Comparison of ENCODE assay signal across 12 mouse cellular contexts in the genomic region with DNA sequence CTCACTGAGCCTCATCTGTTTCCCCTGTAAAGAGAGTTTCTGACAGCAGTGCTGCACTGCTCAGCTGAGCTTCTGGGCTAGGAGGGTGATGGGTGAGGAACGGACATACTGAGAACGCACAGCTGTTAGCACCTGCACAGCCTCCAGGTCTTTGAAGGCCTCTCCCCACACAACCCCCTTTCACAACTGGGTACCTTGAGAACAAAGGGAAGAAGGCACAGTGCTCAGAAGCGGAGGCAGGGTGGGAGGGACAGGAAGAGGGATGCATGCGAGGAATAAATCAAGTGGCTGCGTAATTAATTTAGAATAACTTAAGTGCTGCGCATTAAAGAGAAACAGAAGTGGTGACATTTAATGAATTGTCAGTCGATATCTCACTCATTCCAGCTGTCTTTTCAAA. TPM values are rescaled to one million over a fixed set of nuclear protein-coding genes. Genes with fewer than 3 reads are reported as not detected.
DNase-seq lines count a peak whose midpoint lies in the region; ATAC-seq and TF ChIP-seq lines count a peak whose summit lies in the region.
"Had no signal": no experiment of that assay in that cellular context is flagged by ENCODE, and none has a peak within 500 bp of the region (broad histone marks: within the 10 kb centered on the region; RNA-seq: fewer than 3 reads in every experiment).

No protein-coding gene starts in this region.

- H3K4me2 ChIP-seq in midbrain, embryonic 13.5 days (replicated peaks) = no peak overlapping the region
- no peak overlapping the region for H3K4me2 ChIP-seq in midbrain, embryonic 11.5 days
- H3K4me2 ChIP-seq in forebrain, postnatal 0 days (ENCODE audit: low read depth) = no peak overlapping the region
- H3K4me2 ChIP-seq in neural tube, embryonic 13.5 days = no peak overlapping the region
- H3K4me2 ChIP-seq: midbrain, embryonic 12.5 days had no signal

- no peaks in the 10 kb centered on the region for H3K9me3 ChIP-seq in midbrain, embryonic 13.5 days
- no peaks in the 10 kb centered on the region for H3K9me3 ChIP-seq in midbrain, embryonic 11.5 days (ENCODE audit: control insufficient read depth, low read length)
- H3K9me3 ChIP-seq in forebrain, postnatal 0 days (ENCODE audit: low read length) = no peaks in the 10 kb centered on the region
- no peaks in the 10 kb centered on the region for H3K9me3 ChIP-seq in neural tube, embryonic 13.5 days
- H3K9me3 ChIP-seq: midbrain, embryonic 12.5 days had no signal

- H3K27ac ChIP-seq in midbrain, embryonic 13.5 days = no peak overlapping the region
- H3K27ac ChIP-seq in midbrain, embryonic 11.5 days (ENCODE audit: low read depth, low read length) = no peak overlapping the region
- peak overlapping the region; percentile 40 for H3K27ac ChIP-seq in forebrain, postnatal 0 days (ENCODE audit: low read depth, low read length)
- no peak overlapping the region for H3K27ac ChIP-seq in neural tube, embryonic 13.5 days (replicated peaks)
- H3K27ac ChIP-seq: midbrain, embryonic 12.5 days had no signal

- no peak for DNase-seq in midbrain, embryonic 11.5 days (ENCODE audit: low spot score, missing footprints)
- peak; percentile 38 for DNase-seq in forebrain, postnatal 0 days
- no peak for DNase-seq in urinary bladder, postnatal 25 days (ENCODE audit: low spot score)
- no peak for DNase-seq in cerebellum, adult 9-10 months
- DNase-seq: cerebellum, adult 2 months; spleen, adult 18-20 months had no signal

- 41% methylated on average over 7 of the region's 7 CpGs for WGBS in midbrain, embryonic 13.5 days
- 65% methylated on average over 7 of the region's 7 CpGs for WGBS in midbrain, embryonic 11.5 days
- WGBS in forebrain, postnatal 0 days = 47% methylated on average over 7 of the region's 7 CpGs
- 39% methylated on average over 7 of the region's 7 CpGs for WGBS in neural tube, embryonic 13.5 days

- H3K27me3 ChIP-seq in midbrain, embryonic 13.5 days = no peaks in the 10 kb centered on the region
- H3K27me3 ChIP-seq in midbrain, embryonic 11.5 days (ENCODE audit: control insufficient read depth, insufficient read depth, low read length) = no peaks in the 10 kb centered on the region
- no peaks in the 10 kb centered on the region for H3K27me3 ChIP-seq in forebrain, postnatal 0 days (ENCODE audit: insufficient read depth, low read length)
- H3K27me3 ChIP-seq in neural tube, embryonic 13.5 days = no peaks in the 10 kb centered on the region
- H3K27me3 ChIP-seq: midbrain, embryonic 12.5 days had no signal

- H3K4me3 ChIP-seq in midbrain, embryonic 13.5 days (replicated peaks) = no peak overlapping the region
- H3K4me3 ChIP-seq in midbrain, embryonic 11.5 days (ENCODE audit: low read depth, low read length) = no peak overlapping the region
- H3K4me3 ChIP-seq in forebrain, postnatal 0 days (ENCODE audit: low read depth, low read length) = no peak overlapping the region
- no peak overlapping the region for H3K4me3 ChIP-seq in neural tube, embryonic 13.5 days
- H3K4me3 ChIP-seq: midbrain, embryonic 12.5 days had no signal

- H3K36me3 ChIP-seq in midbrain, embryonic 13.5 days = no peaks in the 10 kb centered on the region
- H3K36me3 ChIP-seq in midbrain, embryonic 11.5 days (ENCODE audit: control insufficient read depth, insufficient read depth, low read length) = no peaks in the 10 kb centered on the region
- H3K36me3 ChIP-seq in forebrain, postnatal 0 days (ENCODE audit: insufficient read depth) = no peaks in the 10 kb centered on the region
- no peaks in the 10 kb centered on the region for H3K36me3 ChIP-seq in neural tube, embryonic 13.5 days
- H3K36me3 ChIP-seq: midbrain, embryonic 12.5 days had no signal

- H3K9ac ChIP-seq in midbrain, embryonic 13.5 days (replicated peaks) = no peak overlapping the region
- H3K9ac ChIP-seq in midbrain, embryonic 11.5 days (ENCODE audit: low read length) = no peak overlapping the region
- no peak overlapping the region for H3K9ac ChIP-seq in forebrain, postnatal 0 days
- H3K9ac ChIP-seq in neural tube, embryonic 13.5 days = no peak overlapping the region
- H3K9ac ChIP-seq: midbrain, embryonic 12.5 days had no signal

- 0 out of 2 replicates have a peak, but pooled peaks have one; percentile 20 for ATAC-seq in midbrain, embryonic 13.5 days
- no peak for ATAC-seq in midbrain, embryonic 11.5 days (ENCODE audit: low FRiP score)
- ATAC-seq in forebrain, postnatal 0 days = peak; percentile 87
- peak; percentile 50; the same call in 1 of the 2 replicates for ATAC-seq in neural tube, embryonic 13.5 days (ENCODE audit: low read depth)
- no peak for ATAC-seq in cerebellum, adult (ENCODE audit: insufficient number of reproducible peaks, low FRiP score, low TSS enrichment)

- no peak for TF ChIP-seq CTCF in forebrain, postnatal 0 days (IDR thresholded peaks at IDR 0.05; ENCODE audit: low read depth)

- H3K4me1 ChIP-seq in midbrain, embryonic 13.5 days (replicated peaks) = peaks cover 6% of the 10 kb centered on the region
- H3K4me1 ChIP-seq in midbrain, embryonic 11.5 days (ENCODE audit: control insufficient read depth, insufficient read depth, low read length) = peaks cover 6% of the 10 kb centered on the region
- no peaks in the 10 kb centered on the region for H3K4me1 ChIP-seq in forebrain, postnatal 0 days (ENCODE audit: insufficient read depth)
- peaks cover 4% of the 10 kb centered on the region; the same call in 1 of the 2 replicates for H3K4me1 ChIP-seq in neural tube, embryonic 13.5 days (replicated peaks)

RNA-seq across cellular contexts. Expression of a gene that starts 4.6 kb away (rescaled TPM):
- 0.13 and 0.17 TPM in 2 replicates for polyA plus RNA-seq in midbrain, embryonic 13.5 days (2015; fragmentation: Nextera tagmentation; extraction: Ambion mirVana)
- polyA plus RNA-seq in midbrain, embryonic 11.5 days (2014; fragmentation: Nextera tagmentation; extraction: Ambion mirVana) = 0.08 and 0.19 TPM in 2 replicates
- total RNA-seq in forebrain, postnatal 0 days (2014; rRNA removed) = 0.29 TPM in 1 of 2 replicates, not detected in the other
- 0.09 and 0.33 TPM in 2 replicates for polyA plus RNA-seq in forebrain, postnatal 0 days (2015; fragmentation: Nextera tagmentation; extraction: Ambion mirVana)
- 0.11 TPM in 1 of 2 replicates, not detected in the other for polyA plus RNA-seq in neural tube, embryonic 13.5 days (2015; fragmentation: Nextera tagmentation; extraction: Ambion mirVana)
- polyA plus RNA-seq: liver, adult 2 months; testis, adult 2 months had no signal

Comparison
In these comparisons a context has a peak if more than half of its experiments do, and no peak if none do; other contexts are left out.
1. ATAC-seq: peak in midbrain, embryonic 13.5 days (single experiment), forebrain, postnatal 0 days (single experiment) and neural tube, embryonic 13.5 days (single experiment); none in midbrain, embryonic 11.5 days (single experiment) and cerebellum, adult (single experiment).